Mouse (Mus musculus): Measurements from ENCODE around the gene Abcg5.

Abcg5 gene

GRCm38 (mm10) chr17:84682734-84683717 is at the start of gene Abcg5:
TSS of gene Abcg5 (minus strand) at chr17:84683011.
- DNase-seq (ENCODE audit: low spot score) = no peak

GRCm38 (mm10) chr17:84732612-84733011 is 49.8 kb upstream of the Abcg5 start:
- no peak for DNase-seq (ENCODE audit: low spot score)

GRCm38 (mm10) chr17:84731361-84731760 is 48.5 kb upstream of the Abcg5 start:
- DNase-seq (ENCODE audit: low spot score) = no peak

GRCm38 (mm10) chr17:84729140-84729539 is 46.3 kb upstream of the Abcg5 start:
- no peak for DNase-seq (ENCODE audit: low spot score)

- no peak for DNase-seq (ENCODE audit: low spot score)
Observed at GRCm38 (mm10) chr17:84728201-84728911, 45.5 kb upstream of the Abcg5 start.

GRCm38 (mm10) chr17:84725163-84725562 is 42.4 kb upstream of the Abcg5 start:
- DNase-seq (ENCODE audit: low spot score) = no peak

- DNase-seq (ENCODE audit: low spot score) = no peak
Observed at GRCm38 (mm10) chr17:84724028-84724427, 41.2 kb upstream of the Abcg5 start.

GRCm38 (mm10) chr17:84719105-84719504 is 36.3 kb upstream of the Abcg5 start:
- no peak for DNase-seq (ENCODE audit: low spot score)

- DNase-seq (ENCODE audit: low spot score) = no peak
Observed at GRCm38 (mm10) chr17:84717416-84717815, 34.6 kb upstream of the Abcg5 start.

- DNase-seq (ENCODE audit: low spot score) = no peak
Observed at GRCm38 (mm10) chr17:84716252-84716872, 33.6 kb upstream of the Abcg5 start.

- no peak for DNase-seq (ENCODE audit: low spot score)
Observed at GRCm38 (mm10) chr17:84714930-84715329, 32.1 kb upstream of the Abcg5 start.

GRCm38 (mm10) chr17:84713563-84714164 is 30.9 kb upstream of the Abcg5 start:
- DNase-seq (ENCODE audit: low spot score) = no peak

- no peak for DNase-seq (ENCODE audit: low spot score)
Observed at GRCm38 (mm10) chr17:84709403-84709851, 26.6 kb upstream of the Abcg5 start.

- no peak for DNase-seq (ENCODE audit: low spot score)
Observed at GRCm38 (mm10) chr17:84708818-84709217, 26.0 kb upstream of the Abcg5 start.

GRCm38 (mm10) chr17:84707407-84707806 is 24.6 kb upstream of the Abcg5 start:
- DNase-seq (ENCODE audit: low spot score) = no peak

- DNase-seq (ENCODE audit: low spot score) = peak; percentile 44
Observed at GRCm38 (mm10) chr17:84698727-84699126, 15.9 kb upstream of the Abcg5 start.

GRCm38 (mm10) chr17:84696537-84696936 is 13.7 kb upstream of the Abcg5 start:
- DNase-seq (ENCODE audit: low spot score) = no peak

- no peak for DNase-seq (ENCODE audit: low spot score)
Observed at GRCm38 (mm10) chr17:84693741-84694140, 10.9 kb upstream of the Abcg5 start.

GRCm38 (mm10) chr17:84690111-84690510 is 7.3 kb upstream of the Abcg5 start:
- DNase-seq (ENCODE audit: low spot score) = no peak

- no peak for DNase-seq (ENCODE audit: low spot score)
Observed at GRCm38 (mm10) chr17:84689316-84689715, 6.5 kb upstream of the Abcg5 start.

GRCm38 (mm10) chr17:84688834-84689233 is 6.0 kb upstream of the Abcg5 start:
- DNase-seq (ENCODE audit: low spot score) = no peak

- DNase-seq (ENCODE audit: low spot score) = no peak
Observed at GRCm38 (mm10) chr17:84687994-84688393, 5.2 kb upstream of the Abcg5 start.
